Mouse (Mus musculus) midbrain, embryonic 13.5 days (tissue): ENCODE measurements around the gene Bex3. TPM values are rescaled to one million over a fixed set of nuclear protein-coding genes. Genes with fewer than 3 reads are reported as not detected.
"Not testable (repeated sequence)": the region's sequence is repeated elsewhere in the genome, so short reads cannot be mapped to it uniquely, and the experiment has no call there.

Experiments used
- ATAC-seq: fragments of 200-750 bp; cut with Nextera tagmentation; 2 replicates; pipeline ENCODE4 v1.8.0; 2017; ENCODE audit warnings: mild to moderate bottlenecking, moderate TSS enrichment, moderate library complexity
- H3K27ac ChIP-seq: fragments of 300-500 bp; sonication (generic); 2 replicates; pipeline ENCODE4 v1.5.1; 2015; ENCODE audit warnings: inconsistent platforms, mild to moderate bottlenecking, moderate library complexity
- H3K27me3 ChIP-seq: fragments of 300-500 bp; sonication (generic); 2 replicates; pipeline ENCODE4 v1.6.1; 2015; ENCODE audit warnings: mild to moderate bottlenecking, inconsistent platforms
- H3K36me3 ChIP-seq: fragments of 300-500 bp; sonication (generic); 2 replicates; pipeline ENCODE4 v1.6.1; 2015; ENCODE audit warnings: mild to moderate bottlenecking, inconsistent platforms
- H3K4me1 ChIP-seq: fragments of 300-500 bp; sonication (generic); replicated peaks from 2 replicates; pipeline ENCODE4 v1.6.1; 2015; ENCODE audit warnings: inconsistent platforms
- H3K4me2 ChIP-seq: fragments of 300-500 bp; sonication (generic); replicated peaks from 2 replicates; pipeline ENCODE4 v1.6.1; 2015; ENCODE audit warnings: moderate library complexity, mild to moderate bottlenecking, inconsistent platforms
- H3K4me3 ChIP-seq: fragments of 300-500 bp; sonication (generic); replicated peaks from 2 replicates; pipeline ENCODE4 v1.5.1; 2015; ENCODE audit warnings: mild to moderate bottlenecking, inconsistent platforms
- H3K9ac ChIP-seq: fragments of 300-500 bp; sonication (generic); replicated peaks from 2 replicates; pipeline ENCODE4 v1.6.1; 2015; ENCODE audit warnings: mild to moderate bottlenecking, inconsistent platforms
- H3K9me3 ChIP-seq: fragments of 300-500 bp; sonication (generic); 2 replicates; pipeline ENCODE4 v1.6.1; 2016; ENCODE audit warnings: mild to moderate bottlenecking, inconsistent platforms
- WGBS: fragments of 180-500 bp; shearing (Covaris S2); methylation state at CpG from one replicate; pipeline ENCODE4 v1.1.7; 2015; 5-methylcytosine and 5-hydroxymethylcytosine counted together
- polyA plus RNA-seq: library from polyadenylated mRNA; unstranded; fragments of >200 nt; fragmentation: Nextera tagmentation; extraction: Ambion mirVana; gene quantifications from 2 replicates; pipeline ENCODE4 v1.2.1, GENCODE M21; 2015

Bex3 gene
- polyA plus RNA-seq, result 705 TPM in 2 replicates

GRCm38 (mm10) chrX:136269743-136270392, at the start of gene Bex3:
TSS of gene Bex3 (plus strand) at chrX:136270253.
- H3K9me3 ChIP-seq, H3K27me3 ChIP-seq, H3K36me3 ChIP-seq: not testable (repeated sequence)
- peak within 1 kb of the TSS; percentile 46 for H3K4me3 ChIP-seq
- H3K4me2 ChIP-seq, result peak within 1 kb of the TSS; percentile 61
- H3K4me1 ChIP-seq, result peaks cover 14% of the 10 kb centered on the region
- 79% methylated on average over 4 of the region's 30 CpGs for WGBS
- peak within 1 kb of the TSS; percentile 81 for H3K27ac ChIP-seq
- peak; percentile 97 for ATAC-seq
- peak within 1 kb of the TSS; percentile 65 for H3K9ac ChIP-seq

GRCm38 (mm10) chrX:136223714-136224113, 46.3 kb upstream of the Bex3 start:
- Histone ChIP-seq H3K27ac (no peak overlapping the region), H3K9ac (no peak overlapping the region), H3K27me3 (peaks cover 3% of the 10 kb centered on the region; the same call in 1 of the 2 replicates), H3K36me3 (no peaks in the 10 kb centered on the region), H3K4me3 (no peak overlapping the region), H3K4me2 (no peak overlapping the region), H3K9me3 (no peaks in the 10 kb centered on the region), H3K4me1 (no peaks in the 10 kb centered on the region)
- no peak for ATAC-seq
- WGBS, result 79% methylated on average over 6 of the region's 6 CpGs

GRCm38 (mm10) chrX:136227768-136228167, 42.3 kb upstream of the Bex3 start:
- Histone ChIP-seq H3K27ac (no peak overlapping the region), H3K4me1 (no peaks in the 10 kb centered on the region), H3K4me2 (no peak overlapping the region), H3K36me3 (no peaks in the 10 kb centered on the region), H3K9me3 (no peaks in the 10 kb centered on the region), H3K27me3 (peaks cover 3% of the 10 kb centered on the region; the same call in 1 of the 2 replicates), H3K4me3 (no peak overlapping the region), H3K9ac (no peak overlapping the region)
- ATAC-seq, result no peak
- 61% methylated on average over 5 of the region's 5 CpGs for WGBS

GRCm38 (mm10) chrX:136238118-136238517, 31.9 kb upstream of the Bex3 start:
- Histone ChIP-seq H3K27me3 (no peaks in the 10 kb centered on the region), H3K27ac (no peak overlapping the region), H3K9me3 (no peaks in the 10 kb centered on the region), H3K9ac (no peak overlapping the region), H3K4me2 (no peak overlapping the region), H3K4me1 (no peaks in the 10 kb centered on the region), H3K4me3 (no peak overlapping the region), H3K36me3 (no peaks in the 10 kb centered on the region)
- no peak for ATAC-seq
- 52% methylated on average over 3 of the region's 3 CpGs for WGBS

- 0 out of 2 replicates have a peak overlapping the region, but pooled peaks have one; percentile 15 for H3K4me2 ChIP-seq
- H3K4me1 ChIP-seq, result 0 out of 2 replicates have a peak, but pooled peaks cover 4% of the 10 kb centered on the region
- H3K9ac ChIP-seq, result no peak overlapping the region
- H3K36me3 ChIP-seq, result no peaks in the 10 kb centered on the region
- H3K27me3 ChIP-seq, result no peaks in the 10 kb centered on the region
- no peaks in the 10 kb centered on the region for H3K9me3 ChIP-seq
- H3K4me3 ChIP-seq, result no peak overlapping the region
- H3K27ac ChIP-seq, result no peak overlapping the region
- no peak for ATAC-seq
- WGBS, result 86% methylated on average over 2 of the region's 2 CpGs
Observed at GRCm38 (mm10) chrX:136243181-136243580, 26.9 kb upstream of the Bex3 start.

- no peaks in the 10 kb centered on the region for H3K27me3 ChIP-seq
- H3K9me3 ChIP-seq, result no peaks in the 10 kb centered on the region
- no peaks in the 10 kb centered on the region for H3K36me3 ChIP-seq
- 0 out of 2 replicates have a peak, but pooled peaks cover 4% of the 10 kb centered on the region for H3K4me1 ChIP-seq
- WGBS, result 29% methylated on average over 20 of the region's 20 CpGs
- peak within 1 kb of the TSS; percentile 62 for H3K4me3 ChIP-seq
- ATAC-seq, result peak; percentile 92
- H3K4me2 ChIP-seq, result peak within 1 kb of the TSS; percentile 53
- H3K9ac ChIP-seq, result peak within 1 kb of the TSS; percentile 75
- H3K27ac ChIP-seq, result peak within 1 kb of the TSS; percentile 83
Observed at GRCm38 (mm10) chrX:136244574-136245229, 25.4 kb upstream of the Bex3 start, which contains the start of gene Tceal9. TSS of gene Tceal9 (plus strand) at chrX:136245079.

- no peaks in the 10 kb centered on the region for H3K36me3 ChIP-seq
- H3K27me3 ChIP-seq, result no peaks in the 10 kb centered on the region
- H3K4me1 ChIP-seq, result 0 out of 2 replicates have a peak, but pooled peaks cover 4% of the 10 kb centered on the region
- peak overlapping the region; percentile 83 for H3K27ac ChIP-seq
- peak; percentile 84 for ATAC-seq
- WGBS, result 33% methylated on average over 13 of the region's 15 CpGs
- peak overlapping the region; percentile 75 for H3K9ac ChIP-seq
- H3K4me3 ChIP-seq, result peak overlapping the region; percentile 62
- H3K9me3 ChIP-seq, result no peaks in the 10 kb centered on the region
- peak overlapping the region; percentile 53 for H3K4me2 ChIP-seq
Observed at GRCm38 (mm10) chrX:136245521-136246071, 24.5 kb upstream of the Bex3 start.

- Histone ChIP-seq H3K36me3 (no peaks in the 10 kb centered on the region), H3K4me1 (0 out of 2 replicates have a peak, but pooled peaks cover 4% of the 10 kb centered on the region), H3K9me3 (no peaks in the 10 kb centered on the region), H3K4me3 (no peak overlapping the region), H3K27ac (no peak overlapping the region), H3K9ac (no peak overlapping the region), H3K4me2 (no peak overlapping the region), H3K27me3 (no peaks in the 10 kb centered on the region)
- ATAC-seq, result no peak
- WGBS, result 83% methylated on average over 6 of the region's 6 CpGs
Observed at GRCm38 (mm10) chrX:136248811-136249210, 21.2 kb upstream of the Bex3 start.

GRCm38 (mm10) chrX:136249671-136250070, 20.4 kb upstream of the Bex3 start:
- H3K27me3 ChIP-seq, result no peaks in the 10 kb centered on the region
- H3K4me1 ChIP-seq, result 0 out of 2 replicates have a peak, but pooled peaks cover 4% of the 10 kb centered on the region
- H3K9ac ChIP-seq, result no peak overlapping the region
- no peaks in the 10 kb centered on the region for H3K36me3 ChIP-seq
- no peak overlapping the region for H3K4me3 ChIP-seq
- H3K9me3 ChIP-seq, result no peaks in the 10 kb centered on the region
- H3K4me2 ChIP-seq, result no peak overlapping the region
- ATAC-seq, result no peak
- no peak overlapping the region for H3K27ac ChIP-seq
- 84% methylated on average over 7 of the region's 7 CpGs for WGBS

- Histone ChIP-seq H3K27ac (peak overlapping the region; percentile 47; the same call in 1 of the 2 replicates), H3K9ac (no peak overlapping the region), H3K4me3 (no peak overlapping the region), H3K4me2 (no peak overlapping the region), H3K27me3 (no peaks in the 10 kb centered on the region), H3K9me3 (no peaks in the 10 kb centered on the region), H3K4me1 (no peaks in the 10 kb centered on the region), H3K36me3 (no peaks in the 10 kb centered on the region)
- no peak for ATAC-seq
- 54% methylated on average over 6 of the region's 6 CpGs for WGBS
Observed at GRCm38 (mm10) chrX:136252023-136252729, 17.9 kb upstream of the Bex3 start.

GRCm38 (mm10) chrX:136267720-136268119, 2.3 kb upstream of the Bex3 start:
- no peak overlapping the region for H3K27ac ChIP-seq
- no peaks in the 10 kb centered on the region for H3K27me3 ChIP-seq
- no peak overlapping the region for H3K9ac ChIP-seq
- WGBS, result 84% methylated on average over 5 of the region's 5 CpGs
- ATAC-seq, result no peak
- no peaks in the 10 kb centered on the region for H3K9me3 ChIP-seq
- H3K4me3 ChIP-seq, result no peak overlapping the region
- no peak overlapping the region for H3K4me2 ChIP-seq
- 0 out of 2 replicates have a peak, but pooled peaks cover 3% of the 10 kb centered on the region for H3K36me3 ChIP-seq
- H3K4me1 ChIP-seq, result peaks cover 14% of the 10 kb centered on the region
